Mouse (Mus musculus) olfactory bulb, adult 2 months (tissue): ENCODE results near the gene Spats1.

ENCODE experiments used
- CTCF ChIP-seq: fragments of 200-500 bp; IDR thresholded peaks from 2 replicates; pipeline ENCODE4 v1.5.1; 2012; ENCODE audit warnings: low read depth, mild to moderate bottlenecking, low read length, moderate library complexity; ENCODE audit not compliant: insufficient read depth
- POLR2A ChIP-seq: fragments of 200-500 bp; IDR thresholded peaks from 2 replicates; pipeline ENCODE4 v1.6.1; 2012; ENCODE audit warnings: mild to moderate bottlenecking, low read depth, low read length, moderate library complexity; ENCODE audit not compliant: insufficient read depth

DNA sequence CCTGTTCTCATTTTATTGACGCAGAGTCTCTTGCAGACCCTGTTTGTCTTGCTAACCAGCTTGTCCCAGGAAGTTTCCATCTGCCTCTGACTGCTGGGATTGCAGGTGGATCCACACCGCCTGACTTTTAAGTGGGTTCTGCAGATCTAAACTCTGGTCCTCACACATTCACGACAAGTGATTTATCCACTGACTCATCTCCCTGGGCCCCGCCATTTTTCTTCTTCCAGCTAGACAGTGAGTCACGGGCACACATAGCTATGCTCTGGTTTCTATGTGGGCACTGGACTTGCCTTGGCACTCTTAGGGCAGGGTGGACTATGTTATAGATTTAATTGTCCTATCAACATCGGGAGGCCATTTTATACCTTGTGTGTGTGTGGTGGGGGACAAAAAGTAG lies 14.5 kb upstream of the Spats1 start:
- TF ChIP-seq POLR2A (no peak), CTCF (no peak)
